Comparison of ENCODE assay signal across 7 mouse cellular contexts in genomic region chr2:17741555-17741954, GRCm38 (mm10). TPM values are rescaled to one million over a fixed set of nuclear protein-coding genes. Genes with fewer than 3 reads are reported as not detected.
DNase-seq lines count a peak whose midpoint lies in the region; ATAC-seq and TF ChIP-seq lines count a peak whose summit lies in the region.

No protein-coding gene starts in this region.

- no peak overlapping the region for H3K4me3 ChIP-seq in embryonic facial prominence, embryonic 11.5 days (ENCODE audit: low read depth, low read length)
- H3K4me3 ChIP-seq in myocyte = peak overlapping the region; percentile 16

- peak; percentile 72 for ATAC-seq in embryonic facial prominence, embryonic 11.5 days (replicated peaks; ENCODE audit: insufficient number of reproducible peaks, low FRiP score, low TSS enrichment, low read depth)
- peak; percentile 90 for ATAC-seq in inflammation-experienced regulatory T-cells, adult 6 months

- DNase-seq in 3134 (ENCODE audit: extremely low read depth, insufficient read length, low spot score) (peak; percentile 42), 3T3-L1 (ENCODE audit: low read depth, low spot score) (peak; percentile 16)
- DNase-seq in embryonic facial prominence, embryonic 11.5 days (ENCODE audit: low spot score) = peak; percentile 75
- no peak for DNase-seq in B cell, adult 2 months
- DNase-seq in layer of hippocampus, adult 9-11 months = no peak

- no peak for TF ChIP-seq POLR2A in myocyte (IDR thresholded peaks at IDR 0.05; ENCODE audit: insufficient read length, low read depth)

- H3K27ac ChIP-seq in embryonic facial prominence, embryonic 11.5 days (replicated peaks; ENCODE audit: low read depth, low read length) = no peak overlapping the region

- no peaks in the 10 kb centered on the region for H3K9me3 ChIP-seq in embryonic facial prominence, embryonic 11.5 days (replicated peaks; ENCODE audit: control insufficient read depth, low read length)

- H3K36me3 ChIP-seq in embryonic facial prominence, embryonic 11.5 days (replicated peaks; ENCODE audit: control insufficient read depth, insufficient read depth, low read depth, low read length) = no peaks in the 10 kb centered on the region
- H3K36me3 ChIP-seq in myocyte (ENCODE audit: control insufficient read depth, insufficient read depth) = no peaks in the 10 kb centered on the region

- H3K4me2 ChIP-seq in embryonic facial prominence, embryonic 11.5 days (ENCODE audit: low read depth, low read length) = peak overlapping the region; percentile 14
- H3K4me2 ChIP-seq in myocyte (ENCODE audit: low read depth) = peak overlapping the region; percentile 91

- H3K4me1 ChIP-seq in embryonic facial prominence, embryonic 11.5 days (ENCODE audit: control insufficient read depth, insufficient read depth, low read length) = no peaks in the 10 kb centered on the region

- no peaks in the 10 kb centered on the region for H3K27me3 ChIP-seq in embryonic facial prominence, embryonic 11.5 days (ENCODE audit: control insufficient read depth, insufficient read depth, low read length)
- H3K27me3 ChIP-seq in myocyte (ENCODE audit: control insufficient read depth, insufficient read depth, insufficient read length) = no peaks in the 10 kb centered on the region

- no peak overlapping the region for H3ac ChIP-seq in myocyte (ENCODE audit: control insufficient read depth, insufficient read length)

- no peak overlapping the region for H3K9ac ChIP-seq in embryonic facial prominence, embryonic 11.5 days (replicated peaks; ENCODE audit: low read length)

- no peaks in the 10 kb centered on the region for H3K79me2 ChIP-seq in myocyte (ENCODE audit: control insufficient read depth, insufficient read depth)

- under 1% methylated on average over 16 of the region's 16 CpGs for WGBS in embryonic facial prominence, embryonic 11.5 days

TF ChIP-seq in myocyte, 11 proteins besides CTCF, POLR2A, EP300 and RAD21:
- TF ChIP-seq POLR2AphosphoS2 (IDR thresholded peaks at IDR 0.05; ENCODE audit: insufficient read length, low read depth) = no peak
- TF ChIP-seq E2F4 (IDR thresholded peaks at IDR 0.05; ENCODE audit: insufficient read depth) = no peak
- no peak for TF ChIP-seq REST (IDR thresholded peaks at IDR 0.05; ENCODE audit: insufficient read depth, insufficient read length)
- no peak for TF ChIP-seq MAX (IDR thresholded peaks at IDR 0.05; ENCODE audit: low read depth)
- no peak for TF ChIP-seq MYOD1 (IDR thresholded peaks at IDR 0.05; ENCODE audit: control insufficient read depth in 1 of 3, insufficient read length in 2 of 3, low read depth in 2 of 3)
- no peak for TF ChIP-seq SRF (IDR thresholded peaks at IDR 0.05; ENCODE audit: control insufficient read depth, insufficient read length, low read depth)
- TF ChIP-seq TCF3 (IDR thresholded peaks at IDR 0.05; ENCODE audit: insufficient read length, low read depth) = no peak
- TF ChIP-seq CEBPB (IDR thresholded peaks at IDR 0.05; ENCODE audit: insufficient read depth, poor library complexity, severe bottlenecking) = no peak
- TF ChIP-seq MYOG (IDR thresholded peaks at IDR 0.05; ENCODE audit: control insufficient read depth in 1 of 3, insufficient read depth in 1 of 3, insufficient read length in 2 of 3, low read depth in 2 of 3) = no peak
- no peak for TF ChIP-seq USF1 (IDR thresholded peaks at IDR 0.05; ENCODE audit: low read depth)

RNA-seq across cellular contexts. Expression of gene Nebl, which starts 10.3 kb away (rescaled TPM):
- 8.6 and 8.9 TPM in 2 replicates for polyA plus RNA-seq in embryonic facial prominence, embryonic 11.5 days (2014; fragmentation: Nextera tagmentation; extraction: Ambion mirVana)
- 10 to 100 TPM; 13.5 to 17.4 (median 14.3) TPM for polyA plus RNA-seq in inflammation-experienced regulatory T-cells, adult 6 months (2017; shearing (Covaris generic))
- 0.08 TPM for polyA plus RNA-seq in myocyte (2012; fragmentation: generic; extraction: Trizol)

Comparison
In these comparisons a context has a peak if more than half of its experiments do, and no peak if none do; other contexts are left out.
1. DNase-seq: peak in 3134 (single experiment), 3T3-L1 (single experiment) and embryonic facial prominence, embryonic 11.5 days (single experiment); none in B cell, adult 2 months (0 of 2) and layer of hippocampus, adult 9-11 months (single experiment).